Mouse (Mus musculus): ENCODE results near the gene Ugt2b5. TPM values are rescaled to one million over a fixed set of nuclear protein-coding genes. Genes with fewer than 3 reads are reported as not detected.

Ugt2b5 gene
- polyA plus RNA-seq (2017; shearing (Covaris generic)), result not detected

GRCm38 (mm10) chr5:87140196-87140595, at the start of gene Ugt2b5:
TSS of gene Ugt2b5 (minus strand) at chr5:87140318.

GRCm38 (mm10) chr5:87092346-87093027, 47.6 kb downstream of the Ugt2b5 start, which contains the start of gene Ugt2b36:
TSS of gene Ugt2b36 (minus strand) at chr5:87092555.

Other genes with a start within 250 kb of the Ugt2b5 start
- not detected for gene Ugt2b34, start 233.4 kb downstream of the Ugt2b5 start, polyA plus RNA-seq (2017; shearing (Covaris generic))
- gene Ugt2b1, start 213.8 kb downstream of the Ugt2b5 start, polyA plus RNA-seq (2017; shearing (Covaris generic)), result 0.19 TPM
- gene Ugt2b35, start 139.5 kb downstream of the Ugt2b5 start, polyA plus RNA-seq (2017; shearing (Covaris generic)), result not detected
- not detected for gene Ugt2b36, start 47.8 kb downstream of the Ugt2b5 start, polyA plus RNA-seq (2017; shearing (Covaris generic))
- not detected for gene Ugt2b37, start 114.5 kb upstream of the Ugt2b5 start, polyA plus RNA-seq (2017; shearing (Covaris generic))
- gene Ugt2a3, start 196.9 kb upstream of the Ugt2b5 start, polyA plus RNA-seq (2017; shearing (Covaris generic)), result 0.17 TPM